Comparison of ENCODE assay signal across 11 mouse cellular contexts in genomic region chr3:158559131-158559658, GRCm38 (mm10). TPM values are rescaled to one million over a fixed set of nuclear protein-coding genes. Genes with fewer than 3 reads are reported as not detected.
DNase-seq lines count a peak whose midpoint lies in the region; ATAC-seq and TF ChIP-seq lines count a peak whose summit lies in the region.
"Had no signal": no experiment of that assay in that cellular context is flagged by ENCODE, and none has a peak within 500 bp of the region (broad histone marks: within the 10 kb centered on the region; RNA-seq: fewer than 3 reads in every experiment).

No protein-coding gene starts in this region.

- no peaks in the 10 kb centered on the region for H3K9me3 ChIP-seq in embryonic facial prominence, embryonic 11.5 days (replicated peaks; ENCODE audit: control insufficient read depth, low read length)
- no peaks in the 10 kb centered on the region for H3K9me3 ChIP-seq in hindbrain, postnatal 0 days (ENCODE audit: low read length)
- no peaks in the 10 kb centered on the region for H3K9me3 ChIP-seq in neural tube, embryonic 15.5 days (replicated peaks)

- WGBS in embryonic facial prominence, embryonic 11.5 days = 19% methylated on average over 5 of the region's 5 CpGs
- 11% methylated on average over 5 of the region's 5 CpGs for WGBS in hindbrain, postnatal 0 days
- 18% methylated on average over 5 of the region's 5 CpGs for WGBS in neural tube, embryonic 15.5 days

- TF ChIP-seq CTCF in layer of hippocampus, adult 2 months (conservative IDR thresholded peaks at IDR 0.05) = no peak; the same call in 1 of the 2 replicates
- no peak; the same call in 1 of the 2 replicates for TF ChIP-seq CTCF in hindbrain, postnatal 0 days (IDR thresholded peaks at IDR 0.05; ENCODE audit: low read depth)

- peak overlapping the region; percentile 86 for H3K4me3 ChIP-seq in layer of hippocampus, adult 2 months
- peak overlapping the region; percentile 17; the same call in 1 of the 2 replicates for H3K4me3 ChIP-seq in embryonic facial prominence, embryonic 11.5 days (ENCODE audit: low read depth, low read length)
- peak overlapping the region; percentile 62 for H3K4me3 ChIP-seq in hindbrain, postnatal 0 days (ENCODE audit: low read length)
- H3K4me3 ChIP-seq in neural tube, embryonic 15.5 days (replicated peaks) = peak overlapping the region; percentile 87

- peak overlapping the region; percentile 99 for H3K27ac ChIP-seq in layer of hippocampus, adult 2 months
- H3K27ac ChIP-seq in embryonic facial prominence, embryonic 11.5 days (replicated peaks; ENCODE audit: low read depth, low read length) = no peak overlapping the region
- H3K27ac ChIP-seq in hindbrain, postnatal 0 days = peak overlapping the region; percentile 90
- H3K27ac ChIP-seq in neural tube, embryonic 15.5 days (replicated peaks) = peak overlapping the region; percentile 97

- H3K36me3 ChIP-seq in embryonic facial prominence, embryonic 11.5 days (replicated peaks; ENCODE audit: control insufficient read depth, insufficient read depth, low read depth, low read length) = no peaks in the 10 kb centered on the region
- no peaks in the 10 kb centered on the region for H3K36me3 ChIP-seq in hindbrain, postnatal 0 days (ENCODE audit: insufficient read depth, low read length)
- no peaks in the 10 kb centered on the region for H3K36me3 ChIP-seq in neural tube, embryonic 15.5 days

- peaks cover 24% of the 10 kb centered on the region for H3K27me3 ChIP-seq in embryonic facial prominence, embryonic 11.5 days (ENCODE audit: control insufficient read depth, insufficient read depth, low read length)
- H3K27me3 ChIP-seq in hindbrain, postnatal 0 days (ENCODE audit: insufficient read depth, low read length) = no peaks in the 10 kb centered on the region
- no peaks in the 10 kb centered on the region for H3K27me3 ChIP-seq in neural tube, embryonic 15.5 days (replicated peaks)

- peak in 1 of 2 experiments; percentile 15 for DNase-seq in layer of hippocampus, adult 2 months (ENCODE audit: low spot score in 2 of 2)
- no peak for DNase-seq in layer of hippocampus, adult 18-20 months (ENCODE audit: low spot score in 2 of 2)
- DNase-seq in embryonic facial prominence, embryonic 11.5 days (ENCODE audit: low spot score) = peak; percentile 4
- peak; percentile 35 for DNase-seq in hindbrain, postnatal 0 days (ENCODE audit: low spot score)
- DNase-seq in adrenal gland, adult (ENCODE audit: inconsistent age in 2 of 2, low spot score in 1 of 2) = no peak
- DNase-seq: cerebellum, adult 8-10 months; kidney, adult 9 months; thymus, postnatal 14 days had no signal

- no peak for ATAC-seq in embryonic facial prominence, embryonic 11.5 days (replicated peaks; ENCODE audit: insufficient number of reproducible peaks, low FRiP score, low TSS enrichment, low read depth)
- no peak for ATAC-seq in hindbrain, postnatal 0 days
- no peak for ATAC-seq in neural tube, embryonic 15.5 days (ENCODE audit: low FRiP score)
- no peak for ATAC-seq in megakaryocyte-erythroid progenitor cell, adult 5-6 weeks (replicated peaks; ENCODE audit: low FRiP score, low TSS enrichment, poor library complexity, severe bottlenecking)
- no peak for ATAC-seq in megakaryocyte, adult 5-6 weeks (ENCODE audit: poor library complexity, severe bottlenecking)

- H3K4me2 ChIP-seq in embryonic facial prominence, embryonic 11.5 days (ENCODE audit: low read depth, low read length) = 0 out of 2 replicates have a peak overlapping the region, but pooled peaks have one; percentile 1
- H3K4me2 ChIP-seq in hindbrain, postnatal 0 days (ENCODE audit: low read depth, low read length) = peak overlapping the region; percentile 64
- peak overlapping the region; percentile 64 for H3K4me2 ChIP-seq in neural tube, embryonic 15.5 days

- no peaks in the 10 kb centered on the region for H3K4me1 ChIP-seq in embryonic facial prominence, embryonic 11.5 days (ENCODE audit: control insufficient read depth, insufficient read depth, low read length)
- 0 out of 2 replicates have a peak, but pooled peaks cover 3% of the 10 kb centered on the region for H3K4me1 ChIP-seq in hindbrain, postnatal 0 days (ENCODE audit: insufficient read depth, low read length)
- H3K4me1 ChIP-seq in neural tube, embryonic 15.5 days = peaks cover 15% of the 10 kb centered on the region

- H3K9ac ChIP-seq in embryonic facial prominence, embryonic 11.5 days (replicated peaks; ENCODE audit: low read length) = no peak overlapping the region
- H3K9ac ChIP-seq in hindbrain, postnatal 0 days (replicated peaks; ENCODE audit: low read length) = peak overlapping the region; percentile 74
- H3K9ac ChIP-seq in neural tube, embryonic 15.5 days (replicated peaks) = peak overlapping the region; percentile 96

RNA-seq across cellular contexts. Expression of gene Lrrc7, which starts 2.8 kb away (rescaled TPM):
- total RNA-seq in layer of hippocampus, adult 2 months (2021) = 100 to 1,000 TPM; 119 to 126 TPM
- 100 to 1,000 TPM; 102 to 112 TPM for total RNA-seq in layer of hippocampus, adult 18-20 months (2021)
- 0.58 and 0.77 TPM in 2 replicates for polyA plus RNA-seq in embryonic facial prominence, embryonic 11.5 days (2014; fragmentation: Nextera tagmentation; extraction: Ambion mirVana)
- total RNA-seq in hindbrain, postnatal 0 days (2014; rRNA removed) = 24.5 and 25.0 TPM in 2 replicates
- polyA plus RNA-seq in hindbrain, postnatal 0 days (2015; fragmentation: Nextera tagmentation; extraction: Ambion mirVana) = 5.4 and 6.2 TPM in 2 replicates
- 10.9 and 14.3 TPM in 2 replicates for polyA plus RNA-seq in neural tube, embryonic 15.5 days (2015; fragmentation: Nextera tagmentation; extraction: Ambion mirVana)
- total RNA-seq in megakaryocyte-erythroid progenitor cell, adult 5-6 weeks (2014; fragmentation: Nextera tagmentation) = not detected in 2 replicates
- total RNA-seq in megakaryocyte-erythroid progenitor cell, adult 5-6 weeks (2017) = not detected in 2 replicates
- total RNA-seq in megakaryocyte, adult 5-6 weeks (2015) = not detected in 2 replicates
- not detected in 2 replicates for total RNA-seq in megakaryocyte, adult 5-6 weeks (2017)

Comparison
In these comparisons a context has a peak if more than half of its experiments do, and no peak if none do; other contexts are left out.
1. DNase-seq: peak in embryonic facial prominence, embryonic 11.5 days (single experiment) and hindbrain, postnatal 0 days (single experiment); none in layer of hippocampus, adult 18-20 months (0 of 2) and adrenal gland, adult (0 of 2).
2. H3K4me3 ChIP-seq: peak in every context shown above with its lines; median percentile 87 in neural tube, embryonic 15.5 days; 86 in layer of hippocampus, adult 2 months; 62 in hindbrain, postnatal 0 days; 17 in embryonic facial prominence, embryonic 11.5 days.
3. H3K4me2 ChIP-seq: peak in every context shown above with its lines; median percentile 64 in hindbrain, postnatal 0 days; 64 in neural tube, embryonic 15.5 days; 1 in embryonic facial prominence, embryonic 11.5 days.
4. RNA of gene Lrrc7, which starts 2.8 kb away (total RNA-seq): 119 to 126 TPM in layer of hippocampus, adult 2 months, 102 to 112 TPM in layer of hippocampus, adult 18-20 months and 24.5 to 25.0 TPM in hindbrain, postnatal 0 days; not detected in megakaryocyte-erythroid progenitor cell, adult 5-6 weeks and not detected in megakaryocyte, adult 5-6 weeks; every median in the first group is over 10 times any median in the second.